Mouse (Mus musculus) lung, postnatal 36 days (tissue): ENCODE results near the gene Slc6a18.
"Not testable (repeated sequence)": the region's sequence is repeated elsewhere in the genome, so short reads cannot be mapped to it uniquely, and the experiment has no call there.

Experiments
- DNase-seq: peaks from one replicate; pipeline ENCODE4 v3.0.0; 2022; ENCODE audit warnings: mixed read lengths

Gene Slc6a18

GRCm38 (mm10) chr13:73677853-73678252 is at the start of gene Slc6a18:
Slc6a18 (minus strand) TSS chr13:73678023.
- no peak for DNase-seq

DNA sequence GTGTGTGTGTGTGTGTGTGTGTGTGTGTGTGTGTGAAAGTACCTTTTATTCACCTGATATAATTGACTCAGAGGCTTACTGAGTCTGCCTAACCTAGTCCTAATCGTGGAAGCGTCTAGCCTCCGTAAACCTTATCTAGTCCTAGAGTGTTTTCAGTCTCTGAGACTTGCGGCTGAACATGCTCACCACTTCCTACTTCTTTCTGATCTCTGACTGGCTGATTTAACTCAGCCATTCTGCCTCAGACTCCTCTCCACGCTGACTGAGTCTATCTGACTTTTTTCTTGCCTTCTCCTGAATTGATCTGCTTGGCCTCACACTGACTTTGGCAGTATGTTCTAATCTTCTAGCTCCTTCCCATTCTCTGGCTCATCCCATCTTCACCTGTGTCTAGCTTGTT is 47.5 kb upstream of the Slc6a18 start:
- DNase-seq, result no peak

- DNase-seq, result peak; percentile 80
These were observed 45.4 kb upstream of the Slc6a18 start for GRCm38 (mm10) chr13:73723081-73723668.

GRCm38 (mm10) chr13:73720241-73720640 is 42.4 kb upstream of the Slc6a18 start:
- no peak for DNase-seq

DNA sequence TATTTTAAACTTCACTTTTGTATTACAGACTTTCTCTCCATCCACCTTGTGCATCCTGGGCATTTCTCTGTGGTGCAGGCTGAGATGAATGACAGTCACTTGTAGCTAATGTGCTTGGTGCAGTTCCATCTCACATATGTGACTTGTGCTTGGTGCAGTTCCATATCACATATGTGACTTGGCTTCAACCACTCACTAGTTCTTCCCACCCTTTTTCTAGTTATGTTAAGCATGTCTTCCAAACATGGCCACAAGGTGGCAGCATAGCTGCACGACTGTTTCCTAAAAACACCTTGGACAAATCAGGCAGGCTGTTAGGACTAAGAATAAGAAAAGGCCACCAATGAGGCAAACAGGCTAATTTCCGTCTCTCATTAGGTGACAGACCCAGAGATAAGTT is 40.4 kb upstream of the Slc6a18 start:
- peak; percentile 93 for DNase-seq

GRCm38 (mm10) chr13:73714020-73714419 is 36.2 kb upstream of the Slc6a18 start:
- peak; percentile 15 for DNase-seq

DNA sequence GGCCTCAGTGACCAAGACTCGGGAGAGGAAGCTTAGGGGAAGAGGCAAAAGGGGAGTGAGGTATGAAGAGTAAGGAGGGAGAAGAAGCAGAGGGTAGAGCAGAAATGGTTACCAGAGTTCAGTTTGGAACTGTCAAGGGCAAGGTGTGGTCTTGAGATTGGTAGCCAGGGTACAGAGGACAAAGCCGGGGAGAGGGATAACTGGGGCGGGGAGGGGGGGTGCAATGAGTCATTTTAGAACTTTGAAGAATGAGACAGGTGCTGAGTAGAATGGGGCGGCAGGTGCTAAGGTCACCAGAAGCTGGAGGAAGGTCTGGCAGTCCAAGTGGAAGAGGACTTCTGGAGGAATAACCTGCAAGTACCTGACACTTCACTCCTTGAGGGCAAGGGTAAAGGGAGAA is 35.4 kb upstream of the Slc6a18 start:
- no peak for DNase-seq

DNA sequence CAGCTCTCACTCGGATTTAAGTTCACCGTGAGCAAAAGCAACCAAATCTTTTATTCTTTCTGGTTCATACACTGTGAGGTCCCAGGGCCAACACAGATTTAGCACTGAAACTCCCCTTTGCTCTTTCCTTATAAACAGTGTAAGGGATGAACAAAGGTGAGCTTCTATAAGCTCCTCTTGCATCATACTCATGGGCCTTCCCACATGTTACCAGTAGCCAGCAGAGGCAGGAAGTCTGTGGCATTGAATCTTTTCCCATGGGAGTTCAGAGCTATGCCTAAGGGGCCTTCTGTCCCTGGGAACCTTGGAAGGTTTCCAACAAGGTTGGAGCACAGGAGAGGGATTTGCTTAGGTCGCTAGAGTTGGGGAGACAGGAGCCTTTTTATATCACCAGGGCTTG is 34.4 kb upstream of the Slc6a18 start:
- no peak for DNase-seq

GRCm38 (mm10) chr13:73711803-73712202 is 34.0 kb upstream of the Slc6a18 start:
- no peak for DNase-seq

GRCm38 (mm10) chr13:73711221-73711620 is 33.4 kb upstream of the Slc6a18 start:
- DNase-seq, result no peak

DNA sequence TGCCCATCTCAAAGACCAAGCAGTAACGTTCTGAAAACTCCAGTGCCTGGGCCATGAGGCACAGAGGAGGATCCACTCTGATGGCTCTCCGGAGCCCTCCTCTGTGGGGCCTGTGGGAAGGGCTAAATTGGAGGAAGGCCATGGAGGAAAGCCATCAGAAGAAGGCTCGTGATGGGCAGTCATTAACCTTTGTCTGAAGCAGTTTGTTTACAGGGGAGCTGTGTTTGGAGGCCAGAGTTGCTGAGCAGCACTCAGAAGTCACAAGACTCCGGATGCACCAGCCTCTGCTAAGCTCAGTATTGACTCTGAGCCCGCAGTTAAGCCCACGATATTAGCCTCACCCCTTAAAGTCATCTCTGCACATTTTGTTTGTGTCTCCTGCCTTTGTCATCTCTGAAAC is 31.7 kb upstream of the Slc6a18 start:
- DNase-seq, result no peak

DNA sequence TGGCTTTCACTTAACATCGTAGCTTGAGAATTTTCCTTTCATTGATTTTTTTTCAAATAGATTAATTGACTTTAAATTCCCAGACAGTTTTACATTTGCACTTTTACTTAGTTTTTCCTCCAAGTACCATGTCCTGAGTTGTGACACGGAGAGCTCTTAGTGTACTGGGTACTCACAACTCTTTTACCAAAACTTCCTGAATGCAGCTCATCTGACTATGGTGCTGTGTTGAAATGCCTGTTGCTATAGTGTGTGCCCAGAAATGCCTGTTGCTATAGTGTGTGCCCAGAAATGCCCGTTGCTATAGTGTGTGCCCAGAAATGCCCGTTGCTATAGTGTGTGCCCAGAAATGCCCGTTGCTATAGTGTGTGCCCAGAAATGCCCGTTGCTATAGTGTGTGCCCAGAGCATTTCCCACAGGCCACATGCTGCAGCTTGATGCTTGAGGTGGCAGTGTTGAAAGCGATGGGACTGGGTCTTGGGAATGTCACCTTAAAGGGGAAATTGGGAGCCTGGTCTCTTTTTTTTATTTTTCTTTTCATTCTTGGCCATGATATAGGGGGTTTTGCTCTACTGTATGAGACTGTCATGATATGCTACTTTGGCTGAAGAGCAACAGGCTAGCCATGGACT is 27.0 kb upstream of the Slc6a18 start, which contains the start of gene Slc6a19:
Gene Slc6a19 (minus strand): TSS at position 172 of the 632 bp plus-strand sequence.
- DNase-seq, result no peak

- DNase-seq, result not testable (repeated sequence)
These were observed 25.7 kb upstream of the Slc6a18 start for GRCm38 (mm10) chr13:73703486-73703885.

- DNase-seq, result peak; percentile 42
These were observed 25.0 kb upstream of the Slc6a18 start for GRCm38 (mm10) chr13:73702776-73703175.

DNA sequence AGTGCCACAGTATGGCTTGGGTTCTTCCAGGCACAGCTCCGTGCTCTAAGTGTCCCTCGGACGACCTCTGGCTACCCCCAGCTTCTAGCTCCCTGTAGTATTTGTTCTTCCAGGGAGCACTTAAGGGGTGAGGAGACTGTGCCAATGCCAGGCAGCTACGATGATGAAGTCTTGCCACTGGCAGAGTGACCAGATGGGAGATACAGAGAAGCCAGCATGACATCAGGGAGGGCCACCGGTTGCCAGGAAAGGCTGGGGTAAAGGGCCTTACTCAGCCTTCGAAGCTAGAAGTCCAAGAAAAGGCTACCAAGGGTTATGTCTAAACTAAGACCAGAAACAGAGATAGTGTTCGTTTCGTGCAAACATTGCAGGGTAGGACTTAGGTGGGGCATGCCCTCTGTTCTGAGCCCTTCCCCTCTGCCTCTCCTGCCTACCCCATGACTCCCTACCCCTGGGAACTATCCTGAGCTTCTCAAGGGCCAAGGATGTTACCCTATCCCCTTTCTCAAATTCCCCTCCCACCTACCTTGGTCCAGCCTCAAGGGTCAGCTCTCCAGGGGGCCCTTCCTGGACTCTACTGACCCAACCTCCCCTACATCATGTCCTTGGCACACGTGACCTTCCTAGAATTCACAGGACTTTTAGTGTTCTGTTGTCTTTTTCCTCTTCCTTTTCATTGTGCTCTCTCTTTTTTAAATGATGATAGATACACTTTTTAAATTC is 23.5 kb upstream of the Slc6a18 start:
- DNase-seq, result no peak

DNA sequence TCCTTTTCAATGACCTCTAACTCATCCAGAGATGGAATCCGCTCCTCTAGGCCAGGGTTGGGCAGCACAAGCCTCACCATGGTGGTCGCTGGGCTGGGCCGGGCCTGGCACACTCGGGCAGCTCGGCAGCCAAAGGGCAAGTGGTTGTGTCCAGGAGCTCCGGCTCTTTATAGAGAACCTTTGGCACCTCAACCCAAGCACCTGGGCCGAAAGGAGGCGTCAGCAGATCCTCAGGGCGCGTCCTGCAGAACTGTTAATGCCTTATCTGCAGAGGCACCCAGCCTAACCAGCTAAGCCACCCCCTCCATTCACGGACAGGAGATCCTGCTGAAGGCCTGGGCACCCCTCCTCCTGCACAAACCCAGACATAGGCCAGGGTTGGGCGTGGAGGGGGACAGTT is 22.7 kb upstream of the Slc6a18 start:
- DNase-seq, result no peak

DNA sequence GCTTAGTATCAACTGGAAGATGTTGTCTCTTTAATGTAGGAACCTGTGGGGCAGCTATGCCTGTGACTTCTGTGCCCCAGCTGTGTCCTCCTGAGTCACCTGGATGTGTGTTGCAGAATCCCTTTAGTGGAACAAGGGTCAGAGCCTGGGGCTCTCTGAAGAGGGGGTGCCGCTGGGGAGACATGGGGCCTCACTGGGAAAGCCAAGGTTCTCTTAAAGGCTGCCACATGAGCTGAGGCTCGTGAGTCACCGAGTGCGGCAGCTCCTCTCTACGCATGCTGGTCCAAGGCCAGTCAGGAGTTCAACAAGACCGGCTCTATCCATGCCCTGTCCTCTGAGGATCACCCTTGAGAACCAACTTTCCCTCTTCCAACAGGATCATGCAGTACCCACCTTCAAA is 21.9 kb upstream of the Slc6a18 start:
- no peak for DNase-seq

DNA sequence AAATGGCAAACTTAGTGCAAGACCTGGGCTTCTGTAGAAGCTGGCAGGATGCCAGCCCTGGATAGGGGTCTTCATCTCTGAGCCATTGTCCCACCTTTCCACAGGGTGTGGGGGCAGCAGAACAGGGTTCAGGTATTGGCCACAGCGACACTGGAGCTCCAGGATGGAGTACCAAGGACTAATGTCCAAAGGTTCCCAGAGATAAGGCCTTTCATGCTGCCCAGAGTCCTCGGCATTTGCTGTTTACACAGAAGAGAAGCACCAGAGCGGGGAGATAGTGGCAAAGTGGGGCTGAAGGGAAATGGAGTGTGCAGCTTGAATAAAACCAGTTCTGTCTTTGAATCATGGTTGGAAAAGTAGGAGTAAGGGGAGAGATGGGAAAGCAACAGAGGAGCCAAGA is 18.7 kb upstream of the Slc6a18 start:
- no peak for DNase-seq

DNA sequence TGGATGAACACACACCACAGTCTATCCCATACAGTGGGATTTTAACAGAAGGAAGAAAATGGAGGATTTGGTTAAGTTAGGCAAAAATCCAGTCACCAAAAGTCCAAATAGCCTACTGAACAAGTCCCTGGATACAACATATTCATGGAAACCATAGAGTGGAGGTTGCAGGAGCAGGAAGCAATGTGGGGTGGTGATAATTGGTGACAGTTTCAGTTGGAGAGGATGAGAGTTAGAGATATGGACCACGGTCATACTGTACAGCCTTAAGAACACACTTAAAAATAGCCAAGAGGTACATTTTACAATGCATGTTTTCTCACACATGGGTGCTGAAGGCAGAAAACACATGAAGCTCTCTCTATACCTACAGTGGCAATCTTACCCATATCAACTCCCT is 17.1 kb upstream of the Slc6a18 start:
- no peak for DNase-seq

- no peak for DNase-seq
These were observed 15.5 kb upstream of the Slc6a18 start for GRCm38 (mm10) chr13:73693333-73693732.

GRCm38 (mm10) chr13:73692249-73692868 is 14.5 kb upstream of the Slc6a18 start:
- peak; percentile 76 for DNase-seq

DNA sequence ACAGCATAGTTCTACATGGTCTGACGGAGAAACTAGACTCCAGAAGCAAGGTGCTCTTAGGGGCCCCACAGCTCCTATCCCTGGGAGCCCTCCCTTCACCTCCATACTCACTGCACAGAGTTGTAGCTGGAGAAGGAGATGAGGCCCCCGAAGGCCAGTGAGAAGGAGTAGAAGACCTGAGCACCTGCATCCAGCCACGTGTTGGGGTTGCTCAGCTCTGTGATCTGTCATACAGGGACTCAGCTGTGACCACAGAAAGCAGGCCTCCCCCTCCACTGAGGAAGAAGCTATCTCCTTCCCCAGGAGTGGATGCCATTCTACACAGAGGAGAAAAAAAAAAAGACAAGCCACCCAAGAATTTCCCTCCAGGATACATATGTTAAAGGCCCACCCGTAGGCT is 11.1 kb upstream of the Slc6a18 start:
- DNase-seq, result no peak

DNA sequence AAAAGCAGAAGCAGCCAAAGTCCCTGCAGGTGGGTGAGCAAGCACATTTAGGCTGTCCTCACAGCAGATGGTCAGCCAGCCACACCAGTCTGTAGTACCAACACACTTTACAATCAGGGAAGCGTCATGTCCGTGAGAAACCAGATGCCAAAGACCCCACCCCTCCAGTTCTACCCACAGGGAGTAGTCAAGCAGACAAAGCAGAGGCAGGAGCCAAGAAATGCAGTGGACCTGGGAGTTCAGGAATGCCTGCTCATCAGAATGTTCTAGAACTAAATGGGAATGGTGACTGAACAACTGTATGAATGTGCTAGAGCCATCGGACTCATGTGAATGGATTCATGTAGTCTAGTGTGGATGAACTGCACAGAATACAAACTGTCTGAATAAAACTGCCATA is 9.8 kb upstream of the Slc6a18 start:
- no peak for DNase-seq

- no peak for DNase-seq
These were observed 7.7 kb upstream of the Slc6a18 start for GRCm38 (mm10) chr13:73685502-73685901.
